Mouse (Mus musculus) splenic B cell, adult 2 months (primary cell): ENCODE results near the gene Foxd2.

Experiments
- DNase-seq: peaks from one replicate; pipeline ENCODE4 v3.0.0-alpha.2; 2011; ENCODE audit warnings: low read depth, low spot score
- H3K27me3 ChIP-seq: 2 replicates; pipeline ENCODE4 v1.6.1; 2012; ENCODE audit warnings: mild to moderate bottlenecking, low read length, moderate library complexity, mixed read lengths; ENCODE audit not compliant: control insufficient read depth, poor library complexity, insufficient read depth, severe bottlenecking
- H3K36me3 ChIP-seq: 2 replicates; pipeline ENCODE4 v1.6.1; 2012; ENCODE audit warnings: mild to moderate bottlenecking, low read length, moderate library complexity, mixed read lengths; ENCODE audit not compliant: control insufficient read depth, poor library complexity, insufficient read depth, severe bottlenecking

The Foxd2 gene

DNA sequence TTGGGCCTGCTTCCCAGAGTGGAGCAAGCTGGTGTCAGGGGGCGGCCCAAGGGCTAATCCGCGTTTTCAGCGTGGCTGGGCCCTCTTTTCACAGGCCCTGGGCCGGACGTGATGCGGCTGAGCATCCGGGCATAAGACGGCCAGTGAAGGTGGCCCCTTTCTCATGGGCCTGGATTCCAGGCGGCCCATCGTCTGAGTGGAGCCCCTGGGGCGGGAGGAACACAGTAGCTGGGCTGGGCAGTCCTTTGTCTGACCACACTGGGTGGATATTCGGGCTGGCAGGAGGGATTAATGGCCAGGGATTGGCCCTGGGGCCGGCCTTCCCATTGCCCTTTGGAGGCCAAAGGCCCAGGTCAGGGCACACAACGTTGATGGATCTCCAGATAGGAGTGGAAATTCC is 20.5 kb upstream of the Foxd2 start:
- H3K27me3 ChIP-seq: peaks cover 2% of the 10 kb centered on the region; the same call in 1 of the 2 replicates
- DNase-seq: no peak
- H3K36me3 ChIP-seq: no peaks in the 10 kb centered on the region

DNA sequence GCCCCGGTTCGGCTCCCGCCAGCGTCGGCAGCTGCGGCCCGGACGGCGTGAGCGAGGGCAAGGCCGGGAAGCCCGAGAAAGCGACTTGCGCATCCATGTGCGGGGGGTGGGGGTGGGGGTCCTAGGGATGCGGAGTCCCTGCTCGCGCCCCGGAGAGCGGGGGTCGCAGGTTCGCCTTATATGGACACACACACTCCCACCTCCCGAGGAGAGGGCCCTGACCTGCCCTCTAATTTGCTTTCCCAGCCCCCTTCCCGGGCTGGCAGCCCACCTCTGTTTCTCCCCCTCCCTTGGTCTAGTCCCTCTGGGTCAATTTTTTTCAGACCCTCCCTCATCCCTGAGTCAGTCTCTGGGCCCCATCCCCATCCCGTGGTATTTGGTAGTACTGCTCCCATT is 17.2 kb upstream of the Foxd2 start, which contains the start of gene Foxe3:
Gene Foxe3 (minus strand): TSS at position 97 of the 396 bp plus-strand sequence.
- Histone ChIP-seq H3K36me3 (no peaks in the 10 kb centered on the region), H3K27me3 (peaks cover 5% of the 10 kb centered on the region)
- DNase-seq: no peak

GRCm38 (mm10) chr4:114924971-114925916 is 16.6 kb upstream of the Foxd2 start:
- no peaks in the 10 kb centered on the region for H3K36me3 ChIP-seq
- H3K27me3 ChIP-seq: peaks cover 5% of the 10 kb centered on the region
- DNase-seq: peak; percentile 29

DNA sequence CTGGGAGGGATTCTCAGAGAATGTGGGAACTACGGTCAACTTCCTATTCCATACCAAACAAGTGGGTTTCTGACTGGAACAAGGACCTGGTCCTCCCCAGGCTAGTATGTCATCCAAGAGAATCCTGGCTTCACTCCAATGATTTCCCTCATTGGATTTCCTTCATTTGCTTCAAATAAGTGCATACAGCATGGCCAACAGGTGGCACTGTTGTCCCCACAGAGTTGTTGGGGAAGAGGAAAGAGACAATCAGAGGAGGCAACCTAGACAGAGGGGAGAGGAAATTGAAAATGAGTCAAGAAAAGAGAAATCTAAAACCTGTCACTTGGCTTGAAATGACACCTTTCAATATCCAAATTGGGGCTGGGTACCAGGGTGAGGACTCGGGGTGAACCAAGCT is 8.4 kb upstream of the Foxd2 start:
- no peaks in the 10 kb centered on the region for H3K36me3 ChIP-seq
- H3K27me3 ChIP-seq: no peaks in the 10 kb centered on the region
- peak; percentile 77 for DNase-seq

- DNase-seq: no peak
- Histone ChIP-seq H3K36me3 (no peaks in the 10 kb centered on the region), H3K27me3 (no peaks in the 10 kb centered on the region)
Observed at GRCm38 (mm10) chr4:114916056-114916455, 7.4 kb upstream of the Foxd2 start.

- no peaks in the 10 kb centered on the region for H3K27me3 ChIP-seq
Observed at GRCm38 (mm10) chr4:114913594-114913962, 4.9 kb upstream of the Foxd2 start.

DNA sequence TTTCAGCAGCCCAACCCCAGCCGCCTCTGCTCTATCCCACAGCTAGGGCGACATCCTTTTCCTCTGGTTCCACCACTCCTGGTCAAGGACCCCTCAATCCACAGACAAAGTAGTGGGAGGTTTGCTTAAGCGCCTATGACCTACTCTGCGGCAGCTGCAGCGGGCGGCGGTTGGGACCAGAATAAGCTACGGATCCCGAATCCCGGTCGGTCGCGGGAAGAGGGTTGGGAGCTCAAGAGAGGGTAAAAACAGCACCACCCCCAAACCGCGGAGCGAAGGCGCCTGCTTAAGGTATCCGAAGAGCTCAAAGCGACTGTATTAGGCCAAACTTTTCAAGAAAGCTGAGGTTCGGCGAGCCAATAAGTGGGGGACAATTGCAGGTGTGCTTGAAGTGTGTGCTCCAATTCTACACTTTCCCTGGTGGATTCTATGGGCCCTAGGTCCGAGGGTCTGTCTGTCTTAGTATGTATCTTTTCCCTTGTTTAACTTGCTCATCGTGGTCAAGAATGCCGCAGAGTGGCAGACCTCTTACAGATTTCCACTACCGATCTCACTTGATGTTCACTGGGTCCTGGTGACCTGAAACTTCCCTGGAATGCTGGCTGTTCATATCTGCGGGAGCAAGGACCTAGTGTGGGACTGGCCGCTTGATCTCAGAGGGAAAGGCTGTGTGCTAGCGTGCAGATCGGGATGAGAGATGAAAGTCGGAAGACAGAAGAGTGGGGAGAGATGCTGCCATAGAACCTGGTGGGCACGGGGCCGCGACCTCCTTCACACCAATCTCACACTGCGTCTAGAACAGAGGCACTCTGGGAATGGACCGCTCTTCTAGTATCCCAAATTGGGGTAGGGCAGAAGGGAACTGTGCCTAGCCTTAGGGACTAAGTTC is 4.3 kb upstream of the Foxd2 start:
- Histone ChIP-seq H3K36me3 (no peaks in the 10 kb centered on the region), H3K27me3 (no peaks in the 10 kb centered on the region)
- no peak for DNase-seq

More at GRCm38 (mm10) chr4:114913594-114913962, 4.9 kb upstream of the Foxd2 start:
- peak; percentile 56 for DNase-seq
- H3K36me3 ChIP-seq: no peaks in the 10 kb centered on the region

- peaks cover 3% of the 10 kb centered on the region; the same call in 1 of the 2 replicates for H3K27me3 ChIP-seq
- H3K36me3 ChIP-seq: no peaks in the 10 kb centered on the region
- peak; percentile 65 for DNase-seq
Observed at GRCm38 (mm10) chr4:114909602-114910484, 1.2 kb upstream of the Foxd2 start.

DNA sequence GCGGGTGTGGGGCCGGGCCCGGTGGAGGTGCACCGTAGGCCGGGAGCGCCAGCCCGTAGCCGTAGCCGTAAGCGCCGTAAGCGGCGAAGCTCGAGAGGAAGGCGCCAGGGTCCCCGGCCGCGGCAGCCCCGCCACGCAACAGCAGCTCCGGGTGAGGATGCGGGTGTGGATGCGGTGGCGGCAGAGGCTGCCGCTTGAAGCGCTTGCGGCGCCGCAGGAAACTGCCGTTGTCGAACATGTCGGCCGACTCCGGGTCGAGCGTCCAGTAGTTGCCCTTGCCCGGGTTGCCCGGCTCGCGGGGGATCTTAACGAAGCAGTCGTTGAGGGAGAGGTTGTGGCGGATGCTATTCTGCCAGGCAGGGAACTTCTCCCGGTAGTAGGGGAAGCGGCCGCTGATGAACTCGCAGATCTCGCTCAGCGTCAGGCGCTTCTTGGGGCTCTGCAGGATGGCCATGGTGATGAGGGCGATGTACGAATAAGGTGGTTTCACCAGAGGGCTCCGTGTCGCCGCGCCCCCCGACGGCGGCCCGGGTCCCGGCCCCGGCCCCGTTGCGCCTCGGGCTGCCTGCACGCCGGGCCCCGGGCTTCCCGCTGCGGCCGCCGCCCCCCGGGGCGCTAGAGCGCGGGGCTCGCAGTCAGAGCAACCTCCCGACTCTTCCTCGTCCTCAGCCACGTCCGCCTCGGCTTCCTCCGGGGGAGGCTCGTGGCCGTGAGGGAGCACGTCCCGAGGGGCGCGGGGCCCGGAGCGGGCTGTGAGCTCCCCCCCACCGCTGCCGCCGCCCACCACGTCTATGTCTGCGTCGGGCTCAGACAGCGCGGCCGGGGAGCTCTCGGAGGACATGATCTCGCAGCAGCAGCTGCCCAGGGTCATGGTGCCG is 483 bp downstream of the Foxd2 start:
- no peaks in the 10 kb centered on the region for H3K36me3 ChIP-seq
- H3K27me3 ChIP-seq: peaks cover 7% of the 10 kb centered on the region; the same call in 1 of the 2 replicates
- DNase-seq: peak; percentile 58

- Histone ChIP-seq H3K36me3 (no peaks in the 10 kb centered on the region), H3K27me3 (peaks cover 10% of the 10 kb centered on the region; the same call in 1 of the 2 replicates)
- DNase-seq: peak; percentile 31
Observed at GRCm38 (mm10) chr4:114907056-114907917, 1.4 kb downstream of the Foxd2 start.

DNA sequence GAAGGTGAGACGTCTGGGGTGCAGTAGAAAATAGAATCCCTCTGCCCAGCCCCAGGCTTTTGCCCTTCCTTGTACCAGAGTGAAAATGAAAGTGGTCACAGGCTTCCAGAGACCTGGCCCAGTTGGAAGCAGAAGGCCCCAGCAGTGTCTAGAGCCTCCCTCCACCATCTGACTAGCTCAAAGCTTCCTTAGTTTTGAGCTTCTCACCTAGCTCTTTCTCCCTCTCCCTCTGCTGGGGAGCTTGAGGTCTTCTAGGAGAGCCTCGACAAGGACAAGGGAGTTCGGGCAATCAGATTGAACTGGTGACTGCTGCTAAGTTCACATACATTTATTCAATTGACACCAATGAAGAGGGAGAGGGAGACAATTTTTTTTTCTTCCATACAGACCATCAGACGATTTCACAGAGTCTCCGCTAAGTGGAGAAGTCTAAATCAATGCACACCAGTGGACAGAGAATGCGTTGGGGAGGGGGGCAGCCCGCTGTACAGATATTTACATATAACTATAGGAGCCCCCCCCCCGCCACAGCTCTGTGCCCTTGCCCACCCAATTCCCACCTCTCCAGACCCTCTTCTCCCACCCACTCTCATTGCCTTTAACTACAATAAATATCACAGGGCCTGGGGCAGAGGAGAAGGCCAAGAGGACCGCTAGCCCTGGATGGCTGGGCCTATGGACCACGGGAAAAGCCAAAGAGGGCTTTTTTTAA is 2.5 kb downstream of the Foxd2 start:
- no peaks in the 10 kb centered on the region for H3K36me3 ChIP-seq
- DNase-seq: no peak
- peaks cover 10% of the 10 kb centered on the region; the same call in 1 of the 2 replicates for H3K27me3 ChIP-seq

- Histone ChIP-seq H3K27me3 (peaks cover 10% of the 10 kb centered on the region; the same call in 1 of the 2 replicates), H3K36me3 (no peaks in the 10 kb centered on the region)
- no peak for DNase-seq
Observed at GRCm38 (mm10) chr4:114905501-114905900, 3.2 kb downstream of the Foxd2 start.
